Mouse (Mus musculus) gastrocnemius, postnatal 36 days (tissue): Measurements from ENCODE around the gene Oprd1. TPM values are rescaled to one million over a fixed set of nuclear protein-coding genes. Genes with fewer than 3 reads are reported as not detected.

ENCODE experiments used
- DNase-seq, 2 experiments: peaks; one replicate each; pipeline ENCODE4 v3.0.0; 2022
- intact Hi-C: fragments of 180-260 bp; cut with DNase I; formaldehyde crosslinking; loops from one replicate; pipeline ENCODE4 v1.15.1; 2025
- total RNA-seq, 2 experiments: library from RNA; stranded (reverse); gene quantifications; 2 replicates each; pipeline ENCODE4 v1.2.3; 2021

Oprd1 gene
- total RNA-seq, 2 experiments from 2014 or later: not detected

DNA sequence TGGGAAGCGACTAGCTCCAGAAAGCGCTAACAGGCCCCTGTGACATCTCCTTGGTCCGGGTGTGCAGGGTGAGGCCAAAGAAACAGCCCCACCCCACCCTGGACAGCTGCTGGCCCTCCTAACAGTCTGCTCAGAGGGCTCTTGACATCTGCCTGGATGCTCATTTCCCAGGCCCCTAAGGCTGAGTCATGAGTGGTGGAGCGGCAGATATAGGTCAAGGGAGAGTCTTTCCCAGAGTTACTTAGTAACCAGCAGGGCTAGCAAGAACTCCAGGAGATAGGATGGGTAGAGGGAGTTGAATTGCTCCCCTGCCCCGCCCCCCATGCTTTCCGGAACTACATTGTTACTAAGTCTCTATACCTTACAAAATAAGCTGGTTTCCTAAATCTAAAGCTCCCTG, 51.1 kb downstream of the Oprd1 start:
- no peak for DNase-seq
- intact Hi-C loops: loop anchor here (5.0 kb wide), 1 partner anchor 174 kb away; no protein-coding TSS in a partner anchor

DNA sequence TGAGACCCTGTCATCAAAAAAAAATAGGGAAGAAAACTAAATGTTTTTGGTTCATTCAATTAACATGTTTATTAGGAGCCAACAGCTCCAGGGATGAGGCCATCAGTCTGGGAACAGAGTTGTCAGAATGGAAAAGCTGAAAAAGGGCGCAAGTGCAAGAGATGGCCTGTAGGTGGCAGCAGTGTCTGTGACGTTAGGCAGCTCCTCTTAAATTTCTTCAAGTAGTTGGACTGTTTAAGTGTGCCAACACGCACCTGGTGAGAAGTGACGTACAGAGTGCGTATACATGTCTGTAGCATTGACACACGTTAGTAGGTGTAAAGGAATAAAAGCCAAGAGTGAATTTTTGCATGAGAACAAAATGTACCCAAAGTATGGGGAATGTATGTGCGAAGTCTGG, 55.4 kb downstream of the Oprd1 start:
- intact Hi-C loops: loop anchor here (1.0 to 5.0 kb wide), 2 partner anchors 90 to 258 kb away; no protein-coding TSS in a partner anchor
- DNase-seq: peak; percentile 31 to 37

GRCm38 (mm10) chr4:132085114-132085513, 59.2 kb downstream of the Oprd1 start:
- DNase-seq: no peak
- intact Hi-C loops: loop anchor here (5.0 kb wide), 1 partner anchor 262 kb away; no protein-coding TSS in a partner anchor

DNA sequence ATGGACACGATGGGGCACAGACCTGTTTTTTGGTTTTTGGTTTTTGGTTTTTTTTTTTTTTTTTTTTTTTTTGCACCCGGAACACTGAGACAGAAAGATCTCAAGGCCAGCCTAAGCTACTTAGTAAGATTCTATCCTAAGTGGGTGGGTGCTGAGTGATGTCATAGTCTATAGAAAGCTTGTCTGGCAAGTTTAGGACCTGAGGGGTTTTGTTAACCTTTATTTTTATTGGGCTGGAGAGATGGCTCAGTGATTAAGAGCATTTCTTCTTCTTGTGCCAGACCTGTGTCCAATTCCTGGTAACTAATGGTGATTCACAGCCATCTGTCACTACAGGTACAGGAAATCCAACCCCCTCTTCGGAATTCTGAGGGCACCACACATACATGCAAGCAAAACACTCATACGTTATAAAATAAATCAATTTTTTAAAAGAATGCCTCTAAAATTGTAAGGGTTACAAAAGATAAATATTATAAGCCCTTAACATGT, 63.7 kb downstream of the Oprd1 start:
- no peak for DNase-seq
- intact Hi-C loops: no loop called here

DNA sequence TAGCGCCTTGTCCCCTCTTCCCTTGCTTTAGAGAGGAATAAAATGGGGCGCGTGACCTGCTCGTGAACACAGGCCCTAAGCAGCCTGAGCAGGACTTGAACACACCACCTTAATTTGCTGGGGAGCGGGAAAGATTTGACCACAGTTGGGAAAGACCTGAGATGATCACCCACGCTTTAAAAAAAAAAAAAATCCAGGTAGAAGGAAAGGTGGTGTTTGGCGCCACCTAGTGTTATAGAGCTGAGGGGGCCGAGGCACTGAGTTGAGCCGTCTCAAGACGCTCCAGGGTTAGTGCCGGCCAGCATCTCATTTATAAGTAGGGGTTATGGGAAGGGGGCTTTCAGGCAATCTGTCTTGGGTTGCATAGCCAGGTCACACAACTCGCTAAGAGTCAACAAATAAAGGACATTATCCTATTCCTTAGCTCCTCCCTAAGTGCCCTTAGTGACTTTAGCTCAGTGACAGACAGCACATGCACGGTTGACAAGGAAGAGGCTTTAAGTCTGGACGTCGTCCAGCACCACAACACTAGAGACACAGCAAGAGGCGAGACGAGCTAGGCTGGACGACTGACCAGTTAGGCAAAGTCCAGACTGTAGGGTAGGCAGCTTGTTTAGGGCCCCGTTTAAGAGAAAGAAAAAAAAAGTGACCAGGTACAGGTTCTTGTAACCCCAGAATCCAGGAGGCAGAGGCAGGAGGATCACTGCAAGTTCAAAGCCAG, 64.6 kb downstream of the Oprd1 start:
- intact Hi-C loops: loop anchor here (1.0 to 5.0 kb wide), 4 partner anchors 42 to 217 kb away; no protein-coding TSS in a partner anchor
- DNase-seq: peak; percentile 57 to 58

DNA sequence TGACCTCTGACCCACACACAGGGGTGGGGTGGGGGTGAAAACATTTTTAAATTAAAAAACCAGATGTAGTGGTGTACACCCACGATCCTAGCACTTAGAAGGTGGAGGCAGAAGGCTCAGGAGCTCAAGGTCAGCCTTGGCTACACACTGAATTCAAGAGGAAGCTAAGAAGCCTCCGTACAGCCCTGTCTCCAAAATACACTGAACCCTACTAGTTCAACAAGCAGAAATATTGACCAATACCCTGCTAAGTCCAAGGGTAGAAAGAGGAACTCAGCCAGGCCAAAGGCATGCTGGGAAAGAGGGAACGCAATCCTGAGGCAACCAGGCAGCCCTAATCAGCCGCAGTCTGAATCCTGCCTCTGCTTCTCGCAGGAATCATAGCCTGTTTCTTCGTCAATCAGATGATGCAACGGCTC, 66.0 kb downstream of the Oprd1 start:
- no peak for DNase-seq
- intact Hi-C loops: loop anchor here (5.0 kb wide), 3 partner anchors 41 to 216 kb away; no protein-coding TSS in a partner anchor

DNA sequence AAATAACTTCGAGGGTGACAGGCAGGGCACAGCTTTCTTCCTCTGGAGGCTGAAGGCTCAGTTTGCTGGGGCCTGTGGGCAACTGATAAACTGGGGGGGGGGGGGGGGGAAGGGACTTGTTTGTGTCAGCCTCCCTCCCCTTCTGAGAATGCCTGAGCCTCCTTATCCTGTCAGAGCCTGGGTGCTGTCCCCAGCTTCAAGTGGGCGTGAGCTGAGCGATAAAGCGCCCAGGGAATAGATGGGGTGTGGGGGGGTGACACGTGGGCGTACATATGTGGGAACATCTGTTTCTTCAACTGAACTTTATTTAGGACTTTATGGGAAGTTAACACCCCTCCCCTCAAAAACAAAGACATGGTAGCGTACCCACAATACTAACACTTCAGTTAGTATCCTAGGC, 66.8 kb downstream of the Oprd1 start:
- intact Hi-C loops: loop anchor here (5.0 kb wide), 3 partner anchors 40 to 215 kb away; no protein-coding TSS in a partner anchor
- DNase-seq: no peak

GRCm38 (mm10) chr4:132076480-132077405, 67.5 kb downstream of the Oprd1 start:
- intact Hi-C loops: loop anchor here (5.0 kb wide), 3 partner anchors 39 to 214 kb away; no protein-coding TSS in a partner anchor

GRCm38 (mm10) chr4:132075796-132076195, 68.5 kb downstream of the Oprd1 start:
- intact Hi-C loops: loop anchor here (5.0 kb wide), 3 partner anchors 38 to 213 kb away; no protein-coding TSS in a partner anchor
- no peak for DNase-seq

More at GRCm38 (mm10) chr4:132076480-132077405, 67.5 kb downstream of the Oprd1 start:
- DNase-seq: no peak

- intact Hi-C loops: loop anchor here (1.0 to 5.0 kb wide), 4 partner anchors 27 to 213 kb away; no protein-coding TSS in a partner anchor
- DNase-seq: peak; percentile 97 to 99
These were observed 69.1 kb downstream of the Oprd1 start, which contains the start of gene Epb41 for GRCm38 (mm10) chr4:132074933-132075769. Gene Epb41 (minus strand): TSS chr4:132075321.

DNA sequence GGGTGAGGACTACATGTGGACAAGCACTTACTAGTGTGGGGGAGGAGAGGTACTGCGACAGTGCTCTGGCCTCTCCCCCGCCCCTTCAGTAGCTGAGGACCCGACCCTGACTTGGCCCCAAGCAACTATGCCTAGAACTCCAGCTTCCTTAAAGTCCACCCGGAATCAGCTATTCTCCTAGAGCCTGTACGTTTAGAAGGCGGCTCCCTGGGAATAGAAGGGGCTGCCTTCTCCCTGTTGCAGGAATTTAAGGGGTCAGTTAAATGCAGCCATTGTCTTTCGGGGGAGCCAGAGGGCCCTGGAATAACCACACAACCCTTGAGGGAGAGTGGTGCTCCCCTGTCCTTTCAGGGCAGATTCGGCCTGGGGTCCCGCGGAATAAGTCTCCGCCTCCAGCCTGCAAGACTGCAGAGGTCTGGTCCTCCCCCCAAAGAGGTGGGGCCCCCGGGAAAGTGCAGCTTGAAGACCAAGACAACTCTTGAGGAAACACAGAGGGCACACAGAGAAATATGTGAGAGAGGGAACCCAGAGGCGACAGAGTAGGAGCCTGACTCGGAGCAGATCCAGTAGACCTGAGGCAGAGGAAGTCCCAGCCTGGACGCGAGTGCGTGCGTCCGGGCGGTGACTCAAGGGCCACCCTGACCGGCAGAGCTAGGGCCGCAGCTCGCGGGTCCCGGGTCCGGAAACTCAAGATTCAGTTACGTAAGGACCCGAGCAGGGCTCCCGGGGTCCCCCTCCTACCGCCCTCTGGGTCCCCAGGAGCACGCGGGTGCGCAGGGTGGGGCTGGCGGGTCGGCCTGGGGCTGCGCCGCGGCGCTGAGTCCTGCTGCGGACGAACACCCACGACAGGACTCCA, 70.0 kb downstream of the Oprd1 start, which contains the start of gene Gm10300:
Gene Gm10300, plus strand, starts transcription at position 621 of the 856 bp plus-strand sequence.
- intact Hi-C loops: loop anchor here (1.0 kb wide), 1 partner anchor 26 kb away; no protein-coding TSS in a partner anchor

GRCm38 (mm10) chr4:132072946-132073345, 71.3 kb downstream of the Oprd1 start:
- intact Hi-C loops: no loop called here
- peak; percentile 51 to 62 for DNase-seq

More for the DNA sequence above, 70.0 kb downstream of the Oprd1 start, which contains the start of gene Gm10300:
- peak; percentile 23 to 62 for DNase-seq

DNA sequence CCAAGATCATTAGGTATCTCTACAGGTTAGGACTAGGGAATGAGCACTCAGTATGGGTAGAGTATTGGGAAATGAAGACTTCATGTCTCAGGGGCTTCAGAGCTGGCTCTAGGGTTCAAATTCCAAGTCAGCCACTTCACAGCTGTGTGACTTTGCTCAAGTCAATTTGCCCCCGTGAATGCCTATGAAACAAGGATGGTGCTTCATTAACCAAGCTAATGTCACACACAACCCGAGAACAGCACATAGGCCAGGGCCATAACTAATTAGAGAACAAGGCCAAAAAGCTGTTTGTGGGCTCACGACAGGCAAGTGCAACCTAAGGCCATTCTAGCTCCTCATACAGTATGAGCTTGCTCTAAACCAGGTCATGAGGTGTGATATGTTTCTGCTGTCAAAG, 72.1 kb downstream of the Oprd1 start:
- no peak for DNase-seq
- intact Hi-C loops: no loop called here

GRCm38 (mm10) chr4:132071674-132072073, 72.6 kb downstream of the Oprd1 start:
- DNase-seq: no peak
- intact Hi-C loops: no loop called here

GRCm38 (mm10) chr4:132067938-132068235, 76.4 kb downstream of the Oprd1 start:
- DNase-seq: no peak
- intact Hi-C loops: no loop called here

DNA sequence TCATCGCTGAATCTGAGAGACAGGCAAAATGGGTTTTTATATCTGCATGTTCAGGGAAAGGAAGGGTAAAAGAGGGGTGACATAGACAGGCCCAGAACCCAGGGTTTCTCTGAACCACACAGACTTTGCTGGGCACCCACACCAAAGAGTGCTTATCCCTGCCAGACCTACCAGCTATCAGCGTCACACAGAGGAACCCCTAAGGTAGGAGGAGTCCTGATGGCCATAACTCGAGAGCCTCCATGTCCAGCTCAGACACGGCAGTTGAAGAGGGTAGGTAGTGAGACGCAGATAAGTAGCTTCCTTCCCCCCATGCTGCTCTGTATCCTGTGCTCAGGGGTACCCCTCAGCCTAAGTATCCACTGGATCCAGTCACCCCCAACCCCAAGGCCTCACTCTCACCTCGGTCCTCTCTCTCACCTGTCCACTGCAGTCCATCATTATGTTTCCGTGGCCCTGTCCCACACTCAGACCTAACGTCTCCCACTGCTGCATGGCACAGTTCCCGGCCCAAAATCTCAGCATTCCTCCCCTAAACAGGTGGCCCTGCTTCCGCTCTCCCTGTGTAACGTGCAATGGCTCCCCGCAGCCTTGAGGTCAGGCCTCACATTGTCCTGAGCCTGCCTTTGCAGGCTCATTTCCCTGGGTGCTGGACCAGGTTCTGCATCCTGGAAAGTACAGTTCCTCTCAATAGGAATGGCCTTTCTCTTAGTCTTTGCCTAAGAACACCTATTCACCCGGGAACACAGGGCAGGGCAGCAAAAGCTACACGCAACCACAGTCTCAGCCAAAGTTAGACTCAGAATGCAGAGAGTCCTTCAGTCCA, 77.0 kb downstream of the Oprd1 start:
- no peak for DNase-seq
- intact Hi-C loops: no loop called here

- DNase-seq: peak; percentile 26 to 71
- intact Hi-C loops: no loop called here
These were observed 78.0 kb downstream of the Oprd1 start for GRCm38 (mm10) chr4:132066101-132066773.
